Mouse (Mus musculus): ENCODE data around the gene Cdh23. TPM values are rescaled to one million over a fixed set of nuclear protein-coding genes. Genes with fewer than 3 reads are reported as not detected.
A peak's percentile ranks its signal among the peaks of the same experiment; 100 is the strongest.
"Not testable (repeated sequence)": the region's sequence is repeated elsewhere in the genome, so short reads cannot be mapped to it uniquely, and the experiment has no call there.

Gene Cdh23
- 0.25 and 0.28 TPM in 2 replicates for polyA plus RNA-seq (2015; fragmentation: Nextera tagmentation; extraction: Ambion mirVana)

- WGBS = 84% methylated on average over 6 of the region's 6 CpGs
Measured at GRCm38 (mm10) chr10:60696390-60696789, at the start of gene Cdh23. TSS of gene Cdh23 (minus strand) at chr10:60696490.

GRCm38 (mm10) chr10:60744543-60745290, 48.4 kb upstream of the Cdh23 start:
- Histone ChIP-seq H3K36me3 (ENCODE audit: insufficient read depth, low read length) (0 out of 2 replicates have a peak, but pooled peaks cover 11% of the 10 kb centered on the region), H3K27me3 (ENCODE audit: insufficient read depth, low read length) (no peaks in the 10 kb centered on the region), H3K9ac (ENCODE audit: low read depth, low read length) (no peak overlapping the region), H3K4me2 (ENCODE audit: low read length) (no peak overlapping the region), H3K27ac (no peak overlapping the region), H3K4me3 (replicated peaks; ENCODE audit: low read depth, low read length) (no peak overlapping the region), H3K4me1 (replicated peaks; ENCODE audit: insufficient read depth, low read length) (0 out of 2 replicates have a peak, but pooled peaks cover 3% of the 10 kb centered on the region), H3K9me3 (replicated peaks; ENCODE audit: low read length) (no peaks in the 10 kb centered on the region)
- WGBS = 64% methylated on average over 14 of the region's 14 CpGs
- DNase-seq (ENCODE audit: low spot score) (peak; percentile 60), ATAC-seq (replicated peaks; ENCODE audit: low FRiP score, low read depth) (no peak; the same call in 1 of the 2 replicates)
- TF ChIP-seq CTCF (IDR thresholded peaks at IDR 0.05; ENCODE audit: low read depth) = no peak

More at GRCm38 (mm10) chr10:60696390-60696789, at the start of gene Cdh23:
- no peak for ATAC-seq (replicated peaks; ENCODE audit: low FRiP score, low read depth)
- H3K9ac ChIP-seq (ENCODE audit: low read depth, low read length) = no peak within 1 kb of the TSS
- no peaks in the 10 kb centered on the region for H3K9me3 ChIP-seq (replicated peaks; ENCODE audit: low read length)
- no peaks in the 10 kb centered on the region for H3K4me1 ChIP-seq (replicated peaks; ENCODE audit: insufficient read depth, low read length)
- TF ChIP-seq CTCF (IDR thresholded peaks at IDR 0.05; ENCODE audit: low read depth) = no peak
- H3K36me3 ChIP-seq (ENCODE audit: insufficient read depth, low read length) = no peaks in the 10 kb centered on the region
- no peak within 1 kb of the TSS for H3K4me3 ChIP-seq (replicated peaks; ENCODE audit: low read depth, low read length)
- H3K27ac ChIP-seq = no peak within 1 kb of the TSS
- DNase-seq (ENCODE audit: low spot score) = no peak
- H3K27me3 ChIP-seq (ENCODE audit: insufficient read depth, low read length) = no peaks in the 10 kb centered on the region
- no peak within 1 kb of the TSS for H3K4me2 ChIP-seq (ENCODE audit: low read length)

GRCm38 (mm10) chr10:60743681-60744080, 47.4 kb upstream of the Cdh23 start:
- WGBS = 55% methylated on average over 9 of the region's 9 CpGs
- Histone ChIP-seq H3K27ac (no peak overlapping the region), H3K9me3 (replicated peaks; ENCODE audit: low read length) (no peaks in the 10 kb centered on the region), H3K4me2 (ENCODE audit: low read length) (no peak overlapping the region), H3K4me3 (replicated peaks; ENCODE audit: low read depth, low read length) (no peak overlapping the region), H3K36me3 (ENCODE audit: insufficient read depth, low read length) (0 out of 2 replicates have a peak, but pooled peaks cover 10% of the 10 kb centered on the region), H3K27me3 (ENCODE audit: insufficient read depth, low read length) (no peaks in the 10 kb centered on the region), H3K4me1 (replicated peaks; ENCODE audit: insufficient read depth, low read length) (0 out of 2 replicates have a peak, but pooled peaks cover 2% of the 10 kb centered on the region), H3K9ac (ENCODE audit: low read depth, low read length) (no peak overlapping the region)
- ATAC-seq (replicated peaks; ENCODE audit: low FRiP score, low read depth) (no peak), DNase-seq (ENCODE audit: low spot score) (no peak)
- no peak for TF ChIP-seq CTCF (IDR thresholded peaks at IDR 0.05; ENCODE audit: low read depth)

- Histone ChIP-seq H3K27me3 (ENCODE audit: insufficient read depth, low read length) (no peaks in the 10 kb centered on the region), H3K9me3 (replicated peaks; ENCODE audit: low read length) (no peaks in the 10 kb centered on the region), H3K4me1 (replicated peaks; ENCODE audit: insufficient read depth, low read length) (no peaks in the 10 kb centered on the region), H3K9ac (ENCODE audit: low read depth, low read length) (no peak overlapping the region), H3K36me3 (ENCODE audit: insufficient read depth, low read length) (0 out of 2 replicates have a peak, but pooled peaks cover 2% of the 10 kb centered on the region), H3K4me3 (replicated peaks; ENCODE audit: low read depth, low read length) (no peak overlapping the region), H3K4me2 (ENCODE audit: low read length) (no peak overlapping the region), H3K27ac (no peak overlapping the region)
- ATAC-seq (replicated peaks; ENCODE audit: low FRiP score, low read depth) (no peak), DNase-seq (ENCODE audit: low spot score) (no peak)
- WGBS = 81% methylated on average over 6 of the region's 6 CpGs
- no peak for TF ChIP-seq CTCF (IDR thresholded peaks at IDR 0.05; ENCODE audit: low read depth)
Measured at GRCm38 (mm10) chr10:60742942-60743341, 46.7 kb upstream of the Cdh23 start.

- H3K9me3 ChIP-seq (replicated peaks; ENCODE audit: low read length); H3K4me2 ChIP-seq (ENCODE audit: low read length); H3K4me1 ChIP-seq (replicated peaks; ENCODE audit: insufficient read depth, low read length); DNase-seq (ENCODE audit: low spot score); H3K27ac ChIP-seq; H3K27me3 ChIP-seq (ENCODE audit: insufficient read depth, low read length); H3K36me3 ChIP-seq (ENCODE audit: insufficient read depth, low read length); H3K4me3 ChIP-seq (replicated peaks; ENCODE audit: low read depth, low read length); ATAC-seq (replicated peaks; ENCODE audit: low FRiP score, low read depth); H3K9ac ChIP-seq (ENCODE audit: low read depth, low read length): not testable (repeated sequence)
- 81% methylated on average over 1 of the region's 1 CpGs for WGBS
Measured at GRCm38 (mm10) chr10:60742296-60742695, 46.0 kb upstream of the Cdh23 start.

- Histone ChIP-seq H3K27me3 (ENCODE audit: insufficient read depth, low read length) (no peaks in the 10 kb centered on the region), H3K9ac (ENCODE audit: low read depth, low read length) (no peak overlapping the region), H3K4me1 (replicated peaks; ENCODE audit: insufficient read depth, low read length) (no peaks in the 10 kb centered on the region), H3K9me3 (replicated peaks; ENCODE audit: low read length) (no peaks in the 10 kb centered on the region), H3K27ac (no peak overlapping the region), H3K4me2 (ENCODE audit: low read length) (no peak overlapping the region), H3K4me3 (replicated peaks; ENCODE audit: low read depth, low read length) (no peak overlapping the region), H3K36me3 (ENCODE audit: insufficient read depth, low read length) (0 out of 2 replicates have a peak, but pooled peaks cover 2% of the 10 kb centered on the region)
- no peak for TF ChIP-seq CTCF (IDR thresholded peaks at IDR 0.05; ENCODE audit: low read depth)
- DNase-seq (ENCODE audit: low spot score) = no peak
- ATAC-seq (replicated peaks; ENCODE audit: low FRiP score, low read depth) = no peak
- WGBS = 75% methylated on average over 7 of the region's 7 CpGs
Measured at GRCm38 (mm10) chr10:60741435-60741834, 45.1 kb upstream of the Cdh23 start.

Data from kidney, postnatal 0 days (tissue).